In the genomic region with DNA sequence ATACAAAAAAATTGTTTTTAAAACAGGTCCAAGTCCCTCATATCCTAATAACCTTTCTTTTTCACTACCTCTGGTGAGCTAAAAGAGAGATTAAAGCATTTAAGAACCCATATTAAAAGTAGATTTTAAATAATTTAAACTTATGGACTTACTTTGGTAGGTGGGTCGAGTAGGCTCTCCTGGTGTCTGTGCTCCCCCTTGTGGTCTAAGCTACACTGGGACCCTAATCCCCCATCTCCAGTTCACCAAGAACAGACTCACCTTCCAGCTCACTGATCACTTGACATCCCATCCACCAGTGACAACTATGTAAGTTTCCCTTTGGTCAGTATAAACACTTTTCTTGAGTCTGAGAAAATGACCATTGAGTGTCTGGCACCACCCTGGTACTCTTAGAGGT, we compare ENCODE assay signal across 13 mouse cellular contexts. TPM values are rescaled to one million over a fixed set of nuclear protein-coding genes. Genes with fewer than 3 reads are reported as not detected.
DNase-seq lines count a peak whose midpoint lies in the region; TF ChIP-seq lines count a peak whose summit lies in the region.
"Had no signal": no experiment of that assay in that cellular context is flagged by ENCODE, and none has a peak within 500 bp of the region (broad histone marks: within the 10 kb centered on the region; RNA-seq: fewer than 3 reads in every experiment).

No protein-coding gene starts in this region.

- TF ChIP-seq CTCF in gastrocnemius, adult 2 months (IDR thresholded peaks at IDR 0.05) = peak; percentile 7; the same call in 1 of the 2 replicates
- peak; percentile 24; the same call in 1 of the 2 replicates for TF ChIP-seq CTCF in spleen, adult 2 months (IDR thresholded peaks at IDR 0.05; ENCODE audit: extremely low read depth, insufficient read depth, insufficient read length, insufficient replicate concordance)

- no peaks in the 10 kb centered on the region for H3K27me3 ChIP-seq in spleen, adult 2 months (ENCODE audit: control insufficient read depth, insufficient read depth, low read length)

- H3K4me3 ChIP-seq in gastrocnemius, adult 2 months = no peak overlapping the region
- no peak overlapping the region for H3K4me3 ChIP-seq in spleen, adult 2 months (ENCODE audit: extremely low read depth, insufficient read depth, insufficient read length)

- 67% methylated on average over 1 of the region's 1 CpGs for WGBS in spleen, adult 2 months

- intact Hi-C loops in gastrocnemius, adult 2 months (cut with DNase I) = no loop called here
- intact Hi-C loops in gastrocnemius, postnatal 14 days (cut with DNase I; ENCODE audit: low total_unique reads) = no loop called here
- intact Hi-C loops in left cerebral cortex, postnatal 36 days (cut with DNase I) = no loop called here

- TF ChIP-seq POLR2A in spleen, adult 2 months (IDR thresholded peaks at IDR 0.05; ENCODE audit: low read depth, low read length) = no peak

- H3K4me1 ChIP-seq in spleen, adult 2 months (ENCODE audit: control insufficient read depth, insufficient read depth, insufficient read length) = no peaks in the 10 kb centered on the region

- H3K36me3 ChIP-seq in spleen, adult 2 months (ENCODE audit: control insufficient read depth, insufficient read depth, low read length) = no peaks in the 10 kb centered on the region

- no peak overlapping the region for H3K27ac ChIP-seq in gastrocnemius, adult 2 months
- no peak overlapping the region for H3K27ac ChIP-seq in spleen, adult 2 months (ENCODE audit: insufficient read depth, low read length)
- H3K27ac ChIP-seq: hindbrain, postnatal 0 days had no signal

- DNase-seq in gastrocnemius, adult 2 months = no peak
- no peak for DNase-seq in gastrocnemius, postnatal 14 days
- DNase-seq in spleen, adult 2 months (ENCODE audit: low read depth in 1 of 2, low spot score in 2 of 2) = peak in 1 of 2 experiments; percentile 40
- DNase-seq in spleen, postnatal 14 days (ENCODE audit: low spot score in 2 of 2) = no peak
- DNase-seq in T-cell, adult 2 months (ENCODE audit: low spot score) = peak; percentile 45
- peak; percentile 30 to 32 for DNase-seq in thymus, postnatal 36 days
- DNase-seq in layer of hippocampus, adult 11-12 months (ENCODE audit: low spot score) = no peak
- DNase-seq in left cerebral cortex, postnatal 36 days (ENCODE audit: low spot score in 2 of 2) = no peak
- DNase-seq: adrenal gland, postnatal 36 days; heart, adult 18-20 months; heart, postnatal 10 days; left cerebral cortex, postnatal 4 days had no signal

RNA-seq across cellular contexts. Expression of gene Coq10b, which starts 10.3 kb away (rescaled TPM):
- 10 to 100 TPM; 13.7 to 17.0 TPM for total RNA-seq in gastrocnemius, adult 2 months (2021)
- 1 to 10 TPM; 7.8 to 9.5 TPM for total RNA-seq in gastrocnemius, postnatal 14 days (2021)
- polyA plus RNA-seq in spleen, adult 2 months (2012; rRNA removed) = 3.1 and 3.3 TPM in 2 replicates
- total RNA-seq in left cerebral cortex, postnatal 36 days (2021) = 10 to 100 TPM; 31.8 to 36.1 TPM

RNA-seq across cellular contexts. Expression of gene Sf3b1, which starts 15.0 kb away (rescaled TPM):
- total RNA-seq in gastrocnemius, adult 2 months (2021) = 10 to 100 TPM; 53.6 to 56.3 TPM
- 10 to 100 TPM; 51.9 to 58.3 TPM for total RNA-seq in gastrocnemius, postnatal 14 days (2021)
- 35.5 and 39.0 TPM in 2 replicates for polyA plus RNA-seq in spleen, adult 2 months (2012; rRNA removed)
- 100 to 1,000 TPM; 131 to 167 TPM for total RNA-seq in left cerebral cortex, postnatal 36 days (2021)

RNA-seq across cellular contexts. Expression of gene Hspe1, which starts 45.7 kb away (rescaled TPM):
- total RNA-seq in gastrocnemius, adult 2 months (2021) = 100 to 1,000 TPM in 1 of 2 experiments, 10 to 100 TPM in 1; 77.1 to 120 TPM
- 10 to 100 TPM; 63.7 to 76.8 TPM for total RNA-seq in gastrocnemius, postnatal 14 days (2021)
- polyA plus RNA-seq in spleen, adult 2 months (2012; rRNA removed) = 11.1 and 14.1 TPM in 2 replicates
- 10 to 100 TPM; 81.2 to 91.0 TPM for total RNA-seq in left cerebral cortex, postnatal 36 days (2021)

RNA-seq across cellular contexts. Expression of gene Hspd1, which starts 45.8 kb away (rescaled TPM):
- 100 to 1,000 TPM; 156 to 249 TPM for total RNA-seq in gastrocnemius, adult 2 months (2021)
- 100 to 1,000 TPM; 175 to 176 TPM for total RNA-seq in gastrocnemius, postnatal 14 days (2021)
- polyA plus RNA-seq in spleen, adult 2 months (2012; rRNA removed) = 9.2 and 9.4 TPM in 2 replicates
- 100 to 1,000 TPM; 150 to 161 TPM for total RNA-seq in left cerebral cortex, postnatal 36 days (2021)

Comparison
In these comparisons a context has a peak if more than half of its experiments do, and no peak if none do; other contexts are left out.
1. DNase-seq: peak in T-cell, adult 2 months (single experiment) and thymus, postnatal 36 days (2 of 2); none in gastrocnemius, adult 2 months (single experiment), gastrocnemius, postnatal 14 days (single experiment), spleen, postnatal 14 days (0 of 2), layer of hippocampus, adult 11-12 months (single experiment) and left cerebral cortex, postnatal 36 days (0 of 2).